Mouse (Mus musculus) regulatory T cell (primary cell): ENCODE measurements around the gene Yars.

ENCODE experiments used
- in situ Hi-C: fragments of 300-600 bp; cut with MboI, MseI; formaldehyde crosslinking; loops from one replicate; pipeline ENCODE4 v1.15.1; 2025; ENCODE audit warnings: high pct_unique_total_duplicates

Gene Yars

GRCm38 (mm10) chr4:129227170-129227984 is 37.8 kb downstream of the Yars start:
- in situ Hi-C loops: no loop called here

GRCm38 (mm10) chr4:129227985-129228381 is 38.4 kb downstream of the Yars start:
- in situ Hi-C loops: no loop called here

- in situ Hi-C loops: no loop called here
These were observed 41.4 kb downstream of the Yars start for GRCm38 (mm10) chr4:129230926-129231325.

- in situ Hi-C loops: no loop called here
These were observed 42.3 kb downstream of the Yars start for GRCm38 (mm10) chr4:129231594-129232450.

GRCm38 (mm10) chr4:129232561-129233360 is 43.2 kb downstream of the Yars start:
- in situ Hi-C loops: no loop called here

GRCm38 (mm10) chr4:129234488-129234887 is 44.9 kb downstream of the Yars start:
- in situ Hi-C loops: no loop called here

GRCm38 (mm10) chr4:129235147-129235546 is 45.6 kb downstream of the Yars start:
- in situ Hi-C loops: no loop called here

GRCm38 (mm10) chr4:129236236-129236813 is 46.8 kb downstream of the Yars start:
- in situ Hi-C loops: no loop called here

GRCm38 (mm10) chr4:129237843-129238441 is 48.4 kb downstream of the Yars start:
- in situ Hi-C loops: no loop called here

- in situ Hi-C loops: no loop called here
These were observed 49.0 kb downstream of the Yars start for GRCm38 (mm10) chr4:129238579-129239016.

GRCm38 (mm10) chr4:129239075-129239474 is 49.5 kb downstream of the Yars start:
- in situ Hi-C loops: no loop called here

GRCm38 (mm10) chr4:129241898-129242297 is 52.3 kb downstream of the Yars start:
- in situ Hi-C loops: no loop called here

- in situ Hi-C loops: no loop called here
These were observed 52.8 kb downstream of the Yars start for GRCm38 (mm10) chr4:129242327-129242726.

- in situ Hi-C loops: no loop called here
These were observed 53.2 kb downstream of the Yars start for GRCm38 (mm10) chr4:129242761-129243160.

GRCm38 (mm10) chr4:129244802-129245201 is 55.2 kb downstream of the Yars start:
- in situ Hi-C loops: no loop called here

- in situ Hi-C loops: no loop called here
These were observed 57.1 kb downstream of the Yars start for GRCm38 (mm10) chr4:129246360-129247301.

GRCm38 (mm10) chr4:129247381-129248242 is 58.1 kb downstream of the Yars start:
- in situ Hi-C loops: no loop called here

- in situ Hi-C loops: no loop called here
These were observed 58.7 kb downstream of the Yars start for GRCm38 (mm10) chr4:129248243-129248767.

GRCm38 (mm10) chr4:129249288-129249687 is 59.7 kb downstream of the Yars start:
- in situ Hi-C loops: no loop called here
